Mouse (Mus musculus): Measurements from ENCODE around the gene Prkn. TPM values are rescaled to one million over a fixed set of nuclear protein-coding genes. Genes with fewer than 3 reads are reported as not detected.

Gene Prkn
- polyA plus RNA-seq, 1 experiment, result 0.40 TPM

GRCm38 (mm10) chr17:11914451-11914850 is 1074.3 kb downstream of the Prkn start:
- no peak for DNase-seq (ENCODE audit: low read depth, low spot score)
- WGBS, result 61% methylated on average over 5 of the region's 5 CpGs

DNA sequence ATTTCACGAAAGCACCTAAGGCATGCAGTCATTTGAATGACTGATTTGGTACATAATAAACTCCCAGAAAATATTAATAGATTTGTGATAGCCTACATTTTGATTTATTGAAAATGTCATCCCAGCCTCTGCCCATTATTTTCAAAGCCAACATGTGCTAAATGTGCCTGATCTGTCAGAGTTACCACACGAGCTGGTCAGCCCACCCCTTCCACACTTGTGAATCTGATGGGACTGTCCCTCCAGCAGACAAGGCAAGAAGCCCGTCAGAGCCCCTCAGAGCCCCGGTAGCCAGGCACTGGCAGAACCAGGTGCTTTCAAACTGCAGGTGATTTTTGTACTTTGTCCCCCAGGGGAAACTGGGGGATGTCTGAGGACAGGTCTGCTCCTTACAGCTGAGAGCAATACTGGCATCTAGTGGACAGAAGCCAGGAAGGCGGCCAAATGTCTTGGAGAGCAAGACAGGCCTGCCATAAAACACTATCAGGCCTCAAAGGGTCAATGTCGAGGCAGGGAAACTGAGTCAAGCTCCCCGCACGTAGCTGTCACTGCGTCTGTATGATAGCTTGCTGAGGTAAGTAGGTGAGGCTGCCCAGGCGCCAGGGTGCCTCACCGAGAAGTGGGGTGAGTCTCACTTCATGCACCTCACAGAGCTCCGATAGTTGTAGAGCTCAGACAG is 1078.1 kb downstream of the Prkn start:
- DNase-seq (ENCODE audit: low read depth, low spot score), result no peak

GRCm38 (mm10) chr17:11919581-11919980 is 1079.4 kb downstream of the Prkn start:
- no peak for DNase-seq (ENCODE audit: low read depth, low spot score)
- WGBS, result 78% methylated on average over 6 of the region's 6 CpGs

More for the DNA sequence above, 1078.1 kb downstream of the Prkn start:
- 43% methylated on average over 12 of the region's 12 CpGs for WGBS

DNA sequence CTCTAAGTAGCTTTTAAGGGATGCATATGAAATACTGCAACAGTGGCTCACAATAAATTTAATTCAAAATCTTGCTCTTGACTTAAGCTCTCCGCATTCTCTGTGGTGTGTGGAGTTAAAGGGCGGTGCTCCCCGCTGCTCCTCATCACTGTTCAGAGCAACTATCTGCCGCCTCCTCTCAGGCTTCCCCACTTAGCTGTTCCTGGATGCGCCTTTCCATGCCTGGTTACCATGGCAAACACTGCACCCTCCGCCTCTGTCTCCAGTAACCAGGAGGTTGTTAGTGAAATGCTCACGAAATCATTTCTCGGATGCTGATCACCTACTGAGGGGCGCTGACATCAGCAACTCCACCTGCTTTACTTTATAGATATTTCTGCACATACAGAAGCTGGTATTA is 1080.8 kb downstream of the Prkn start:
- 81% methylated on average over 9 of the region's 9 CpGs for WGBS

GRCm38 (mm10) chr17:11923989-11924388 is 1083.8 kb downstream of the Prkn start:
- DNase-seq (ENCODE audit: low read depth, low spot score), result no peak
- 78% methylated on average over 9 of the region's 9 CpGs for WGBS

More for the DNA sequence above, 1080.8 kb downstream of the Prkn start:
- DNase-seq (ENCODE audit: low read depth, low spot score), result no peak

DNA sequence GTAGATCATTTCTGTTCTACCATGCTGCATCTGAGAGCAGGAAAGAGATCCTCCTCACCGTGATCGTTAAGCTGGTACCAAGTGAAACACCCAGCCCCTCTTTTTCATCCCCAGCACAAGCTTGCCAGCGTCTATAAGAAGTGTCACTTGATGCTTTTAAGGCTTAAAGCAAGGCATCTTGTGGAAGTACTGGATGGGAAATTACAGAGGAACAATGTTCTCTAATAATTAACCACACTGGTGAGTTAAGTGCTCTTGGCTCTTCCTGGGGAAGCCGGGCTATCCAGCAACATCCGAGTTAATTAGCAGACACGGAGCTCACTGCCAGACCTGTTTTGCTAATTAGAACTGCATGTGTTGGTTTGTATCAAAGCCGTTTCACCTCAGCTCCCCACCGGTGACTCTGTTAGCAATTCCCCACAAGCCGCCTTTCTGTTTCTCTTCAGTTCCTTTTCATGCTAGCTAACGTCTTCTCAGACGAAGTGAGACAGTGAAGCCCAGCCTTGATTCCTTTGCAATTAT is 1086.7 kb downstream of the Prkn start:
- 21% methylated on average over 11 of the region's 11 CpGs for WGBS
- DNase-seq (ENCODE audit: low read depth, low spot score), result no peak

DNA sequence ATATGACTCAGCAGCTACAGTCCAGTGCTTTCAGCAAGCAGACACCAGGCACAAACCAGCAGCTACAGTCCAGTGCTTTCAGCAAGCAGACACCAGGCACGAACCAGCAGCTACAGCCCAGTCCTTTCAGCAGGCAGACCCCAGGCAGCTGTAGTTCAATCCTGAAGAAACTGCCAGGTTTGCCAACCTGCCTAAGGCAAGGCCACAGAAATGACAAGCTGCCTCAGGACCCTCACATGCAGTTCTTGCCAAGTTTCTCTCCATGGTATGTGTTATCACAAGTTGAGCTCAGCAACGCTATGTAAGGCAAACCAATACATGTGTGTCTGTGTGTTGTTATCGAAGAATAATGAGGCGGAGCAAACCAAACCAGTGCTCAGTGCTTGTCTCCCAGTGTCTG is 1091.5 kb downstream of the Prkn start:
- no peak for DNase-seq (ENCODE audit: low read depth, low spot score)
- WGBS, result 84% methylated on average over 4 of the region's 4 CpGs

DNA sequence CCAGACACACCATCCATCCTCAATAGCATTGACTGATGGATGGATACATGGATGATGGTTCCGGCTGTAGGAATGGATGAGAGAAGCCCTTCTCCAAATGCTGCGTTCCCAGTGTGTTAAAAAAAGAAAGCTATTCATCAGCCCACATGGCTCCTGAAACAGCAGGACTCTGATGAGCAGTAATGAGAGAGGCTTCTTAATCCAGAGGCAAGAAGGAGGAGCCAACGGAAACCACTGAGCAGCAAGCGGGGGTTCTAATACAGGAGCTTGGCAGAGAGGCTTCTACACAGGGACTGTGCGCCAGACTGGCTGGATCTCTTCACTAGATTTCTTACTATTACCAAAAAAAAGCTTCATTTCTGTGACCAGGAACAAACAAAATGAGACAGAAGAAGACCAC is 1093.6 kb downstream of the Prkn start:
- no peak for DNase-seq (ENCODE audit: low read depth, low spot score)
- 82% methylated on average over 5 of the region's 5 CpGs for WGBS

- 82% methylated on average over 3 of the region's 3 CpGs for WGBS
- no peak for DNase-seq (ENCODE audit: low read depth, low spot score)
Measured at GRCm38 (mm10) chr17:11947436-11947835, 1107.3 kb downstream of the Prkn start.

GRCm38 (mm10) chr17:11949551-11950197 is 1109.5 kb downstream of the Prkn start:
- DNase-seq (ENCODE audit: low read depth, low spot score), result no peak
- WGBS, result 66% methylated on average over 10 of the region's 10 CpGs

DNA sequence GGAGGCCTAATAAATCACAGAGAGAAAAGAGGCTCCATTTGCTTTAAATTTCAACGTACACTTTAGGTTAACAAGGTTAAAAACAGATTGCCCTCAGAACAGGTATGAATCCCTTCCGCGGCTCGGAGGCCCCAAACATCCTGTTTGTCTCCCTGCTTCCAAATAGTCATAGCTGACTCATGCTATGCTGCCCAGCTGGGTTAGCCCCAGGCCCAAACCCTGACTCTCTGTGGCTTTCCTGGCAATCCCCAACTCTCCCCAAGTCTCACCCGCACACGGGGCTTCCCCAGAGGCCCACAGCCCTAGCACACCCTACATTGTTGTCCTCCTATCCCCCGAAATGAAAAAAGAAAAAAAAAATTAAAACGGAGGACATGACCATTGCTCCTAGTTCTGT is 1110.0 kb downstream of the Prkn start:
- no peak for DNase-seq (ENCODE audit: low read depth, low spot score)
- WGBS, result 60% methylated on average over 8 of the region's 8 CpGs

DNA sequence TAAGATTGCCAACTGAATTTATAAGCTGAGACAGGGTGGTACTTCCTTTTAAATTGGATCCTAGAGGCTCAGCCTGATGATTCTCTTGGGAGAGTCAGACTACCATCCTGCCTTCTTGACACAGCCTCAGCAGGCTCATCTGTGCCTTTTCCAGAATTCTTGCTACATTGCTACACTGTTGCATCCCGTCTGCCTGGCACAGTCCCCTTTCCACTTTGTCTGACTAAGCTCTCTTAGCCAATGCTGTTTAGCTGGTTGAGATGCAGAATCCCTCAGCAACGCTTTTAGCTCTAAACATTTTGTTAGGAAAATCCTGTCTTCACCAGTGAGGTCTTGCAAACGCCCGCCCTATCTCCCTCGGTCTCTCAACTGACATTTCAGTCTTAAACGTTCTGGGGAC is 1115.1 kb downstream of the Prkn start:
- DNase-seq (ENCODE audit: low read depth, low spot score), result no peak
- WGBS, result 70% methylated on average over 6 of the region's 6 CpGs

DNA sequence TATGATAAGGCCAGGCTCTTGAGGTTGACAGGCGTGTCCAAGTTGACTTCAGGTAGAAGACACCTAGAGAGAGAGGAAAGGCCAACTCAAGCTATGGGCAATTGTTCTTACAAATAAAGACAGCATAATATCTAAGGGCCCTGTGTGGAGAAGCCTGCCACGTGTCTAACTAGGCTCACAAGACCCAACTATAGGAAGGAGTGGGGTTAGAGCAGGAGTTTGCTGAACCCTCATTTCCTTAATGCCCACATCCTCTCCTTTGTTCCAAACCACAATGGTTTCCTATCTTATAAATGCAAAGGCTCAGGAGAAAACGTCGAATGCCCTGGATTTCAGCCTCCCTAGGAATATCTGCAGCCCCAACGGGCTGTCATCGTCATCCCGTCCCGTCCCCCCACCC is 1120.3 kb downstream of the Prkn start:
- no peak for DNase-seq (ENCODE audit: low read depth, low spot score)
- WGBS, result 80% methylated on average over 8 of the region's 8 CpGs

DNA sequence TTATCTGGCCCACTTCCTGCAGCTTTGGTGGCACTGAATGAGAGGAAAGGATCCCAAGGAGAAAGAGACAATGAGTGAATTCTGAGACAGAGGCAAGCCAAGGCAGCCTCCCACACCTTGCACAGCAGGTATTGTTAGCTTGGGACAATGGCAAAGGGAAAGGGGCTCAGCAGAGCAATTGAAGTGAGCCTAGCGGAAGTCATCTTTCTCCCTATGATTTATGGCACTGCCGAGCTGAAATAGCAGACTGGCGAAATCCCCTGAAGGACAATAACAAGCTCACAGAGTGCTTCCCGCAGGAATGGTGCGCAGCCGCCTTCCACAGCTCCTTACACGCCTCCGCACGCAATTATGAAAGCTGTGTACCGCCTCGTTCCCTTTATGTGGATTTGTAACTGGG is 1122.6 kb downstream of the Prkn start:
- DNase-seq (ENCODE audit: low read depth, low spot score), result no peak
- WGBS, result 15% methylated on average over 11 of the region's 11 CpGs

GRCm38 (mm10) chr17:11970160-11970559 is 1130.0 kb downstream of the Prkn start:
- WGBS, result 53% methylated on average over 1 of the region's 1 CpGs
- no peak for DNase-seq (ENCODE audit: low read depth, low spot score)

GRCm38 (mm10) chr17:11972550-11972949 is 1132.4 kb downstream of the Prkn start:
- no peak for DNase-seq (ENCODE audit: low read depth, low spot score)
- WGBS, result 3% methylated on average over 9 of the region's 9 CpGs

DNA sequence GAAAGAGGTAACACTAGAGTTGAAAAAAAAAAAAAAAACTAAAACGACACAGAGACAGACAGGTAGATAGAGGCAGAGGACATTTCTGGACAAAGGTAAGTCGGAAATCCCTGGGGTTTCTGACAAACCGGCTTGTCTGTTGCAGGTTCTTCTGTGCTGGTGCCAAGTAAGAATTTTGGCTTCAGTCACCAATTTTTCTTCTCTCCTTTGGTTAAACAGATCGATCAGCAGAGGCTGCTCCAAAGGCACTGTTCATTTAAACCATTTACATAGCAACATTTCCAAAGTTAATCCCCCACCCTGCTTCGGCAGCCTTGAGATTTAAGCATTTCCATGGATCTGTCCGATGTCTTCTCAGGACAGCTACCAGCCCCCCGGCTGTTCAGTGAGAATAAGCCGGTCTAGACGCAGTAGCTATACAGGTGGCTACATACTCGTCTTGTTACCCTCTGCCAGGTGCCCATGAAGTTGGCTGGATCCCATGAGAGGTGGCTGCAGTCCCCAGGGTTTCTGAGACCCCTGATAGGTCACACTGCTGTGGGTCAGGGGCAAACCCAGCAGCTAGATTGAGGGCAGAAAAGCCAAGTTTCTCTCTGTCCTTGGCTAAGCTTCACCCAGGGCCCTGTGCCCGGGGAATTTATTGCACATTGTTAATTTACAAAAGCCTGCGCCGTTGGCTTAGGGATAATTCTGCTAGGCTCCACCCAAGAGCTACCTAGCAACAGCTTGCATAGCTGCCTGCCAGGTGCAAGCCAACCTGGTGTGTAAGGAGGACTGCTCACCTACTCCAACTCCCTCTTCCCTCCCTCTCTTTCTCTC is 1133.0 kb downstream of the Prkn start:
- peak; percentile 13 for DNase-seq (ENCODE audit: low read depth, low spot score)
- 25% methylated on average over 13 of the region's 13 CpGs for WGBS

DNA sequence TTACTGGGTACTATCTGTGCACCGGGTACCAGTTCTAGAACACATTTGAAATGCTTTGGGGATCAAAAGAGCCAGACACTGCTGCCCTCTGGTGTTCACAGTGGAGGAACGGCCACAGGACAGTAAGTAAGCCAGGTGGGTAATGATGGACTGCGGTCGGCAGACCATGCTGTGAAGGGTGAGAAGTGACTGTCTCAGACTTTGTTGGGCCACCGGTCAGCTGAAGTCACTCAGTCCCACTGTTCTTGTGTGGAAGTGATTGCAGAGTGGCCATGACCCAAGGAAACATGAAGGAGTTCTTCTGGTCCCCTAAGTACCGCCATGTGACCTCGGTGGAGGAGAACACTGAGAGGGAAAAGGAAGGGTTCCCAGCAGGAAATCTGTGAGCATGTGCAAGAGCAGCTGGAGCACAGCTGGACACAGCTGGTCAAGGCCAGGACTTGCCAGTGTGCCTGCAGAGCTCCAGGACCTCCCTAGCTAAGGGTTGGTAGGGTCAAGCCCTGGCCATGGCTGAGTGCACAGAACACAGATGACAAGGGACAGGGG is 1135.0 kb downstream of the Prkn start:
- DNase-seq (ENCODE audit: low read depth, low spot score), result no peak
- WGBS, result 30% methylated on average over 7 of the region's 7 CpGs

DNA sequence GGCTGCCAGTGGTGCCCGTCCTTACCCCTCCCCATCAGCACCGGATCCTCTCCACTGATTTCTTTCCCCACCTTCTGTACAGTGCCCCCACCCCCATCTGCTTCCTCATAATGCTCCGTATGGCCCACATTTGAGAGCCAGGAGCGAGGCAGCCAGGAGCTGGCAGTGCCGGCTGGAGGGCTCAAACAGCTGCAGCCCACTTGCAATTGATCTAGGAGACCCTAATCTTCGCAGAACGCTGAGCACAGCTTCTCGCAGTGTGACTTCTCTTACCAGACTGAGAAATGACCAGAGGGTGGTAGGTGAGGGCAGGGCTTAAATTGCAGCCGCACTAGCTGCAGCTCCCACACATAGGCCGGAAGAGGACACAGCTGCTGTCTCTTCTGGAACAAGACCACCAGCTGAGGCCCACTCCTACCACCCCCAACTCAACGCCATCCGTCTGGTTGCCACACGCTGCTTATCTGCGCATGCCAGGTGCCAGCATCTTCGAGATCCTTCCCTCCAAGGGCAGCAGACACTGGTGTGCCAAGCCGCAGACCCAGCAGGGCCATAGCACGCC is 1138.2 kb downstream of the Prkn start:
- 65% methylated on average over 17 of the region's 17 CpGs for WGBS
- DNase-seq (ENCODE audit: low read depth, low spot score), result no peak

- 71% methylated on average over 9 of the region's 9 CpGs for WGBS
- no peak for DNase-seq (ENCODE audit: low read depth, low spot score)
Measured at GRCm38 (mm10) chr17:11981666-11982065, 1141.5 kb downstream of the Prkn start.

Data from large intestine, adult 2 months (tissue).